Comparison of ENCODE assay signal across 8 mouse cellular contexts in genomic region chr12:86077736-86078135, GRCm38 (mm10). TPM values are rescaled to one million over a fixed set of nuclear protein-coding genes. Genes with fewer than 3 reads are reported as not detected.
DNase-seq lines count a peak whose midpoint lies in the region; ATAC-seq and TF ChIP-seq lines count a peak whose summit lies in the region.

No protein-coding gene starts in this region.

- DNase-seq in kidney, adult 11 months, result no peak
- DNase-seq in brain, embryonic 14.5 days (ENCODE audit: low read depth), result peak; percentile 29
- DNase-seq in thymus, postnatal 36 days, result no peak
- DNase-seq in frontal cortex, postnatal 25 days (ENCODE audit: low spot score in 2 of 2), result no peak
- DNase-seq in urinary bladder, postnatal 10 days (ENCODE audit: low spot score), result no peak

- WGBS in kidney, embryonic 15.5 days, result 16% methylated on average over 11 of the region's 11 CpGs
- 24% methylated on average over 11 of the region's 11 CpGs for WGBS in heart, embryonic 13.5 days
- WGBS in liver, embryonic 15.5 days (ENCODE audit: insufficient replicate concordance), result 34% methylated on average over 11 of the region's 11 CpGs

- TF ChIP-seq CTCF in brain, embryonic 14.5 days (IDR thresholded peaks at IDR 0.05; ENCODE audit: borderline replicate concordance, extremely low read depth, insufficient read depth, insufficient read length), result no peak

- H3K4me2 ChIP-seq in kidney, embryonic 15.5 days, result peak overlapping the region; percentile 82
- H3K4me2 ChIP-seq in heart, embryonic 13.5 days, result peak overlapping the region; percentile 84
- H3K4me2 ChIP-seq in liver, embryonic 15.5 days, result peak overlapping the region; percentile 76

- H3K9me3 ChIP-seq in kidney, embryonic 15.5 days (replicated peaks), result no peaks in the 10 kb centered on the region
- no peaks in the 10 kb centered on the region for H3K9me3 ChIP-seq in heart, embryonic 13.5 days
- no peaks in the 10 kb centered on the region for H3K9me3 ChIP-seq in liver, embryonic 15.5 days (replicated peaks)

- H3K27me3 ChIP-seq in kidney, embryonic 15.5 days, result peaks cover 14% of the 10 kb centered on the region; the same call in 1 of the 2 replicates
- H3K27me3 ChIP-seq in heart, embryonic 13.5 days (replicated peaks), result peaks cover 11% of the 10 kb centered on the region
- H3K27me3 ChIP-seq in liver, embryonic 15.5 days, result peaks cover 76% of the 10 kb centered on the region

- no peak for ATAC-seq in kidney, embryonic 15.5 days (replicated peaks; ENCODE audit: low FRiP score)
- no peak for ATAC-seq in heart, embryonic 13.5 days (ENCODE audit: extremely low read depth, insufficient number of reproducible peaks, low FRiP score, low TSS enrichment)
- no peak for ATAC-seq in liver, embryonic 15.5 days (ENCODE audit: insufficient read depth)

- no peak for TF ChIP-seq POLR2A in brain, embryonic 14.5 days (IDR thresholded peaks at IDR 0.05; ENCODE audit: borderline replicate concordance, extremely low read depth, insufficient read depth, insufficient read length, poor library complexity, severe bottlenecking)

- peak overlapping the region; percentile 55 for H3K4me3 ChIP-seq in kidney, embryonic 15.5 days (replicated peaks)
- H3K4me3 ChIP-seq in heart, embryonic 13.5 days, result peak overlapping the region; percentile 69
- peak overlapping the region; percentile 55; the same call in 1 of the 2 replicates for H3K4me3 ChIP-seq in liver, embryonic 15.5 days (replicated peaks)

- peak overlapping the region; percentile 92 for H3K27ac ChIP-seq in kidney, embryonic 15.5 days
- H3K27ac ChIP-seq in heart, embryonic 13.5 days (replicated peaks), result peak overlapping the region; percentile 94
- no peak overlapping the region for H3K27ac ChIP-seq in liver, embryonic 15.5 days (replicated peaks)

- peaks cover 35% of the 10 kb centered on the region for H3K4me1 ChIP-seq in kidney, embryonic 15.5 days
- H3K4me1 ChIP-seq in heart, embryonic 13.5 days, result peaks cover 53% of the 10 kb centered on the region
- peaks cover 12% of the 10 kb centered on the region; the same call in 1 of the 2 replicates for H3K4me1 ChIP-seq in liver, embryonic 15.5 days (replicated peaks)

- no peaks in the 10 kb centered on the region for H3K36me3 ChIP-seq in kidney, embryonic 15.5 days
- H3K36me3 ChIP-seq in heart, embryonic 13.5 days, result peaks cover 9% of the 10 kb centered on the region; the same call in 1 of the 2 replicates
- H3K36me3 ChIP-seq in liver, embryonic 15.5 days (replicated peaks), result no peaks in the 10 kb centered on the region

- H3K9ac ChIP-seq in kidney, embryonic 15.5 days, result peak overlapping the region; percentile 63
- H3K9ac ChIP-seq in heart, embryonic 13.5 days, result peak overlapping the region; percentile 91
- H3K9ac ChIP-seq in liver, embryonic 15.5 days, result no peak overlapping the region

RNA-seq across cellular contexts. Expression of gene Tgfb3, which starts 1.1 kb away (rescaled TPM):
- 27.1 and 31.1 TPM in 2 replicates for polyA plus RNA-seq in kidney, embryonic 15.5 days (2015; fragmentation: Nextera tagmentation; extraction: Ambion mirVana)
- polyA plus RNA-seq in brain, embryonic 14.5 days (2012; rRNA removed), result 6.6 and 7.3 TPM in 2 replicates
- 23.7 TPM in 2 replicates for polyA plus RNA-seq in heart, embryonic 13.5 days (2015; fragmentation: Nextera tagmentation; extraction: Ambion mirVana)
- polyA plus RNA-seq in liver, embryonic 15.5 days (2015; fragmentation: Nextera tagmentation; extraction: Ambion mirVana), result 2.1 TPM in 2 replicates

RNA-seq across cellular contexts. Expression of gene Ift43, which starts 4.6 kb away (rescaled TPM):
- polyA plus RNA-seq in kidney, embryonic 15.5 days (2015; fragmentation: Nextera tagmentation; extraction: Ambion mirVana), result 70.6 and 76.1 TPM in 2 replicates
- 37.5 and 46.5 TPM in 2 replicates for polyA plus RNA-seq in brain, embryonic 14.5 days (2012; rRNA removed)
- 108 and 118 TPM in 2 replicates for polyA plus RNA-seq in heart, embryonic 13.5 days (2015; fragmentation: Nextera tagmentation; extraction: Ambion mirVana)
- 4.9 and 7.3 TPM in 2 replicates for polyA plus RNA-seq in liver, embryonic 15.5 days (2015; fragmentation: Nextera tagmentation; extraction: Ambion mirVana)
